Mouse (Mus musculus) limb, embryonic 10.5 days (tissue): ENCODE measurements around the gene Slc38a9. TPM values are rescaled to one million over a fixed set of nuclear protein-coding genes. Genes with fewer than 3 reads are reported as not detected.

ENCODE experiments used
- polyA plus RNA-seq: library from polyadenylated mRNA; unstranded; fragments of >200 nt; fragmentation: Nextera tagmentation; extraction: Ambion mirVana; gene quantifications from 2 replicates; pipeline ENCODE4 v1.2.1, GENCODE M21; 2016

Gene Slc38a9
- polyA plus RNA-seq, 1 experiment from 2014 or later = 12.8 TPM

Other genes starting within 250 kb of the Slc38a9 start
- 16.1 and 21.3 TPM in 2 replicates for gene Il6st, start 196.7 kb upstream of the Slc38a9 start, polyA plus RNA-seq
- 0.14 and 0.25 TPM in 2 replicates for gene Il31ra, start 66.4 kb upstream of the Slc38a9 start, polyA plus RNA-seq
- 0.29 and 0.33 TPM in 2 replicates for gene Ddx4, start 8.3 kb upstream of the Slc38a9 start, polyA plus RNA-seq
- 17.6 and 22.5 TPM in 2 replicates for gene Plpp1, start 140.0 kb downstream of the Slc38a9 start, polyA plus RNA-seq